Comparison of ENCODE assay signal across 9 mouse cellular contexts in genomic region chr2:93217015-93217414, GRCm38 (mm10). TPM values are rescaled to one million over a fixed set of nuclear protein-coding genes. Genes with fewer than 3 reads are reported as not detected.
A peak's percentile ranks its signal among the peaks of the same experiment; 100 is the strongest.
DNase-seq lines count a peak whose midpoint lies in the region; ATAC-seq and TF ChIP-seq lines count a peak whose summit lies in the region.
"Had no signal": no experiment of that assay in that cellular context is flagged by ENCODE, and none has a peak within 500 bp of the region (broad histone marks: within the 10 kb centered on the region; RNA-seq: fewer than 3 reads in every experiment).

No protein-coding gene starts in this region.

- no peak for TF ChIP-seq POLR2A in thymus, adult 2 months (IDR thresholded peaks at IDR 0.05; ENCODE audit: control insufficient read depth, extremely low read depth, insufficient read depth, low read length, poor library complexity)

- H3K9ac ChIP-seq in forebrain, embryonic 11.5 days (ENCODE audit: low read length), result no peak overlapping the region
- no peak overlapping the region for H3K9ac ChIP-seq in heart, embryonic 15.5 days
- H3K9ac ChIP-seq in liver, postnatal 0 days (replicated peaks), result no peak overlapping the region

- no peaks in the 10 kb centered on the region for H3K27me3 ChIP-seq in forebrain, embryonic 11.5 days (ENCODE audit: control insufficient read depth, insufficient read depth, low read length)
- no peaks in the 10 kb centered on the region for H3K27me3 ChIP-seq in heart, embryonic 15.5 days
- no peaks in the 10 kb centered on the region for H3K27me3 ChIP-seq in liver, postnatal 0 days (ENCODE audit: insufficient read depth, low read length)
- no peaks in the 10 kb centered on the region for H3K27me3 ChIP-seq in thymus, adult 2 months (ENCODE audit: control insufficient read depth, insufficient read depth, low read length)

- H3K4me3 ChIP-seq in forebrain, embryonic 11.5 days (ENCODE audit: low read depth, low read length), result no peak overlapping the region
- H3K4me3 ChIP-seq in heart, embryonic 15.5 days, result no peak overlapping the region
- no peak overlapping the region for H3K4me3 ChIP-seq in liver, postnatal 0 days (ENCODE audit: low read depth, low read length)
- no peak overlapping the region for H3K4me3 ChIP-seq in thymus, adult 2 months (ENCODE audit: control insufficient read depth, insufficient read depth, low read length)
- H3K4me3 ChIP-seq: erythroblast, embryonic 14.5 days had no signal

- H3K27ac ChIP-seq in forebrain, embryonic 11.5 days (ENCODE audit: low read depth, low read length), result no peak overlapping the region
- H3K27ac ChIP-seq in heart, embryonic 15.5 days, result peak overlapping the region; percentile 6; the same call in 1 of the 2 replicates
- H3K27ac ChIP-seq in liver, postnatal 0 days (ENCODE audit: low read depth), result no peak overlapping the region
- H3K27ac ChIP-seq in thymus, adult 2 months (ENCODE audit: control insufficient read depth, insufficient read depth, low read length), result no peak overlapping the region

- no peak overlapping the region for H3K4me2 ChIP-seq in forebrain, embryonic 11.5 days (ENCODE audit: low read depth, low read length, severe bottlenecking)
- H3K4me2 ChIP-seq in heart, embryonic 15.5 days, result no peak overlapping the region
- no peak overlapping the region for H3K4me2 ChIP-seq in liver, postnatal 0 days (ENCODE audit: low read depth, low read length)

- H3K4me1 ChIP-seq in forebrain, embryonic 11.5 days (replicated peaks; ENCODE audit: control insufficient read depth, insufficient read depth, low read length), result peaks cover 3% of the 10 kb centered on the region; the same call in 1 of the 2 replicates
- H3K4me1 ChIP-seq in heart, embryonic 15.5 days (replicated peaks), result peaks cover 29% of the 10 kb centered on the region
- no peaks in the 10 kb centered on the region for H3K4me1 ChIP-seq in liver, postnatal 0 days (ENCODE audit: insufficient read depth)
- peaks cover 3% of the 10 kb centered on the region for H3K4me1 ChIP-seq in thymus, adult 2 months (replicated peaks; ENCODE audit: control insufficient read depth, insufficient read depth, low read length)

- TF ChIP-seq CTCF in liver, postnatal 0 days (IDR thresholded peaks at IDR 0.05; ENCODE audit: low read depth), result peak; percentile 77
- peak; percentile 75 for TF ChIP-seq CTCF in thymus, adult 2 months (IDR thresholded peaks at IDR 0.05; ENCODE audit: borderline replicate concordance, control insufficient read depth, extremely low read depth, insufficient read depth, low read length, poor library complexity)

- H3K36me3 ChIP-seq in forebrain, embryonic 11.5 days (ENCODE audit: control insufficient read depth, insufficient read depth, low read length), result no peaks in the 10 kb centered on the region
- 0 out of 2 replicates have a peak, but pooled peaks cover 2% of the 10 kb centered on the region for H3K36me3 ChIP-seq in heart, embryonic 15.5 days
- H3K36me3 ChIP-seq in liver, postnatal 0 days (replicated peaks; ENCODE audit: insufficient read depth, low read length), result no peaks in the 10 kb centered on the region
- H3K36me3 ChIP-seq in thymus, adult 2 months (ENCODE audit: control insufficient read depth, insufficient read depth, low read length), result no peaks in the 10 kb centered on the region

- no peaks in the 10 kb centered on the region for H3K9me3 ChIP-seq in forebrain, embryonic 11.5 days (ENCODE audit: control insufficient read depth, low read length)
- no peaks in the 10 kb centered on the region for H3K9me3 ChIP-seq in heart, embryonic 15.5 days (replicated peaks)
- H3K9me3 ChIP-seq in liver, postnatal 0 days (ENCODE audit: low read length), result no peaks in the 10 kb centered on the region

- peak; percentile 65 for DNase-seq in brain, embryonic 18.5 days (ENCODE audit: low read depth, low spot score)
- DNase-seq in forebrain, embryonic 11.5 days (ENCODE audit: low spot score), result peak; percentile 94
- DNase-seq in kidney, postnatal 25 days, result peak; percentile 89 to 96
- DNase-seq in liver, postnatal 0 days, result peak; percentile 85
- DNase-seq in ovary, adult 18-20 months (ENCODE audit: low spot score), result peak; percentile 63
- DNase-seq in thymus, adult 2 months, result peak; percentile 85

- ATAC-seq in CD4-positive, CD25-positive, alpha-beta regulatory T cell, adult 4 months, result peak; percentile 66
- ATAC-seq in forebrain, embryonic 11.5 days (replicated peaks; ENCODE audit: low FRiP score), result peak; percentile 76
- peak; percentile 50 for ATAC-seq in heart, embryonic 15.5 days (replicated peaks; ENCODE audit: insufficient number of reproducible peaks, insufficient read depth, low FRiP score, low read depth)
- peak; percentile 63 for ATAC-seq in liver, postnatal 0 days

- WGBS in forebrain, embryonic 11.5 days, result 13% methylated on average over 7 of the region's 7 CpGs
- WGBS in heart, embryonic 15.5 days, result 19% methylated on average over 7 of the region's 7 CpGs
- WGBS in liver, postnatal 0 days (ENCODE audit: insufficient replicate concordance), result 26% methylated on average over 7 of the region's 7 CpGs
- WGBS in thymus, adult 2 months, result 46% methylated on average over 7 of the region's 7 CpGs

- TF ChIP-seq EP300 in liver, postnatal 0 days (IDR thresholded peaks at IDR 0.05; ENCODE audit: low read depth), result no peak

RNA-seq across cellular contexts. Expression of gene Trp53i11, which starts 29.7 kb away (rescaled TPM):
- 10 to 100 TPM; 48.6 to 70.7 TPM for polyA plus RNA-seq in CD4-positive, CD25-positive, alpha-beta regulatory T cell, adult 4 months (2017; shearing (Covaris generic))
- 155 and 170 TPM in 2 replicates for polyA plus RNA-seq in forebrain, embryonic 11.5 days (2014; fragmentation: Nextera tagmentation; extraction: Ambion mirVana)
- polyA plus RNA-seq in heart, embryonic 15.5 days (2015; fragmentation: Nextera tagmentation; extraction: Ambion mirVana), result 19.7 and 31.6 TPM in 2 replicates
- polyA plus RNA-seq in liver, postnatal 0 days (2015; fragmentation: Nextera tagmentation; extraction: Ambion mirVana), result 4.0 and 5.7 TPM in 2 replicates
- 444 and 462 TPM in 2 replicates for polyA plus RNA-seq in thymus, adult 2 months (2012; rRNA removed)
